Mouse (Mus musculus) heart, postnatal 14 days (tissue): ENCODE results near the gene Spdye4c. TPM values are rescaled to one million over a fixed set of nuclear protein-coding genes. Genes with fewer than 3 reads are reported as not detected.

Source experiments
- DNase-seq, 2 experiments: peaks; one replicate each; pipeline ENCODE4 v3.0.0; 2021 to 2022
- intact Hi-C: fragments of 180-260 bp; cut with DNase I; formaldehyde crosslinking; loops from one replicate; pipeline ENCODE4 v1.15.1; 2025
- total RNA-seq, 2 experiments: library from RNA; stranded (reverse); gene quantifications; 2 replicates each; pipeline ENCODE4 v1.2.3; 2021

Gene Spdye4c
- total RNA-seq, 2 experiments from 2014 or later, result not detected

GRCm38 (mm10) chr2:128592301-128592700 lies 1.3 kb downstream of the Spdye4c start:
- intact Hi-C loops, result no loop called here
- DNase-seq, result no peak

GRCm38 (mm10) chr2:128601534-128601933 lies 10.5 kb downstream of the Spdye4c start:
- DNase-seq, result no peak
- intact Hi-C loops, result no loop called here

GRCm38 (mm10) chr2:128609286-128609685 lies 18.3 kb downstream of the Spdye4c start:
- intact Hi-C loops, result no loop called here
- DNase-seq, result no peak

GRCm38 (mm10) chr2:128611178-128611577 lies 20.2 kb downstream of the Spdye4c start:
- intact Hi-C loops, result no loop called here
- no peak for DNase-seq

GRCm38 (mm10) chr2:128612275-128612674 lies 21.3 kb downstream of the Spdye4c start:
- DNase-seq, result no peak
- intact Hi-C loops, result no loop called here

GRCm38 (mm10) chr2:128613365-128613764 lies 22.4 kb downstream of the Spdye4c start:
- DNase-seq, result peak; percentile 19 to 20
- intact Hi-C loops, result no loop called here

GRCm38 (mm10) chr2:128615366-128615765 lies 24.4 kb downstream of the Spdye4c start:
- intact Hi-C loops, result no loop called here
- no peak for DNase-seq

- no peak for DNase-seq
- intact Hi-C loops, result no loop called here
Measured at GRCm38 (mm10) chr2:128620578-128620977, 29.6 kb downstream of the Spdye4c start.

Other genes with a start within 250 kb of the Spdye4c start
- 10 to 100 TPM; 50.6 to 51.0 TPM for gene Anapc1, start 96.2 kb downstream of the Spdye4c start, total RNA-seq
- gene Mertk, start 107.7 kb downstream of the Spdye4c start, total RNA-seq, result 1 to 10 TPM; 6.5 to 8.0 TPM
- 10 to 100 TPM; 23.3 to 23.4 TPM for gene Tmem87b, start 226.9 kb downstream of the Spdye4c start, total RNA-seq